Mouse (Mus musculus) monocyte, adult 59 days (primary cell): ENCODE results near the gene Adck2. TPM values are rescaled to one million over a fixed set of nuclear protein-coding genes. Genes with fewer than 3 reads are reported as not detected.

Source experiments
- total RNA-seq, 2 experiments: library from RNA; stranded (reverse); gene quantifications; one replicate each; pipeline ENCODE4 v1.2.4; 2023

The Adck2 gene
- 10 to 100 TPM; 25.6 to 27.5 TPM for total RNA-seq

GRCm38 (mm10) chr6:39573791-39574554 lies at the start of gene Adck2:
TSS of gene Adck2 (plus strand) at chr6:39573873.

GRCm38 (mm10) chr6:39557723-39558261 lies 15.9 kb upstream of the Adck2 start, which contains the start of gene Dennd2a:
TSS of gene Dennd2a (minus strand) at chr6:39557867.

GRCm38 (mm10) chr6:39585517-39585916 lies 11.8 kb downstream of the Adck2 start, which contains the start of gene Gm42420:
TSS of gene Gm42420 (plus strand) at chr6:39585753.

GRCm38 (mm10) chr6:39592401-39593214 lies 18.9 kb downstream of the Adck2 start, which contains the start of gene Ndufb2:
TSS of gene Ndufb2 (plus strand) at chr6:39592574.

Other genes starting within 250 kb of the Adck2 start
- gene Slc37a3, start 196.2 kb upstream of the Adck2 start, total RNA-seq = 10 to 100 TPM; 34.9 to 39.3 TPM
- 1 to 10 TPM; 8.3 to 8.7 TPM for gene Rab19, start 192.7 kb upstream of the Adck2 start, total RNA-seq
- 100 to 1,000 TPM; 122 to 132 TPM for gene Mkrn1, start 153.4 kb upstream of the Adck2 start, total RNA-seq
- gene Dennd2a, start 16.0 kb upstream of the Adck2 start, total RNA-seq = 1 to 10 TPM; 3.7 to 5.0 TPM
- not detected for gene Gm42420, start 11.9 kb downstream of the Adck2 start, total RNA-seq
- gene Ndufb2, start 18.7 kb downstream of the Adck2 start, total RNA-seq = 10 to 100 TPM; 38.7 to 50.0 TPM
- gene Braf, start 151.6 kb downstream of the Adck2 start, total RNA-seq = 10 to 100 TPM; 41.9 to 46.5 TPM
- 10 to 100 TPM; 40.5 to 41.7 TPM for gene Mrps33, start 237.1 kb downstream of the Adck2 start, total RNA-seq